ENCODE assay signal across 8 mouse cellular contexts in the genomic region with DNA sequence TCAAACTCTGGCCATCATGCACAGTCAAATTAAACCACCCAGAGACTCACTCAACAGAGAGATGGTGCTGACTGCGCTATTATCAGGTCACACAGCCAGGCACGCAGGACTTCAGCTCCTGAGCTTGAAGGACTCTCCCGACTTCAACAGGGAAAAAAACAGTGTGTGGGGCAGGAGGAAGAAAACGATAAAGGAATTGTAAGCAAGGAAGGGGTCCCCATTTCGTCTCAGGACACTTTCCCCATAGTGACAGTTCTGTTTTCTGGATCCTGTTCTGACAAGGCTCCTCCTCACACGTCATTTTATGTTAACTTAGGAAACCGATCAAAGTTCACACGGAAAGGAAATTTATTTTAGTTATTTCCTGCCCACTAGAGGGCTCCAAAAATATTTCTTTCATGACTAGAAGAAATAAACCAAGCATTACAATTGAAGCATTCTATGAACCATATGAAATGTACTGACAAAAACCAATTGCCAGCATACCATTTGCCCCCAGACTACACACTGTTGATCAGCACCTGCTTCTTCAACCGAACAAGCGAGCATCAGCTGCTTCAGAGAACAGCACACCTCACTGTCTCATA. TPM values are rescaled to one million over a fixed set of nuclear protein-coding genes. Genes with fewer than 3 reads are reported as not detected.
A peak's percentile ranks its signal among the peaks of the same experiment; 100 is the strongest.
DNase-seq lines count a peak whose midpoint lies in the region; ATAC-seq and TF ChIP-seq lines count a peak whose summit lies in the region.

No protein-coding gene starts in this region.

- no peaks in the 10 kb centered on the region for H3K36me3 ChIP-seq in forebrain, embryonic 13.5 days (ENCODE audit: poor library complexity, severe bottlenecking)
- H3K36me3 ChIP-seq in forebrain, embryonic 12.5 days (replicated peaks), result no peaks in the 10 kb centered on the region
- no peaks in the 10 kb centered on the region for H3K36me3 ChIP-seq in neural tube, embryonic 12.5 days
- no peaks in the 10 kb centered on the region for H3K36me3 ChIP-seq in kidney, embryonic 16.5 days (ENCODE audit: insufficient read depth, low read length)
- no peaks in the 10 kb centered on the region for H3K36me3 ChIP-seq in stomach, postnatal 0 days (ENCODE audit: control insufficient read depth, insufficient read depth, low read length)

- H3K9ac ChIP-seq in forebrain, embryonic 13.5 days, result 0 out of 2 replicates have a peak overlapping the region, but pooled peaks have one; percentile 26
- H3K9ac ChIP-seq in forebrain, embryonic 12.5 days, result no peak overlapping the region
- no peak overlapping the region for H3K9ac ChIP-seq in neural tube, embryonic 12.5 days
- H3K9ac ChIP-seq in kidney, embryonic 16.5 days (replicated peaks; ENCODE audit: low read length), result 0 out of 2 replicates have a peak overlapping the region, but pooled peaks have one; percentile 18
- no peak overlapping the region for H3K9ac ChIP-seq in stomach, postnatal 0 days (ENCODE audit: low read length)

- 0 out of 2 replicates have a peak overlapping the region, but pooled peaks have one; percentile 14 for H3K27ac ChIP-seq in forebrain, embryonic 13.5 days
- no peak overlapping the region for H3K27ac ChIP-seq in forebrain, embryonic 12.5 days
- H3K27ac ChIP-seq in neural tube, embryonic 12.5 days, result no peak overlapping the region
- no peak overlapping the region for H3K27ac ChIP-seq in kidney, embryonic 16.5 days (ENCODE audit: low read length)
- no peak overlapping the region; the same call in 1 of the 2 replicates for H3K27ac ChIP-seq in stomach, postnatal 0 days (replicated peaks)

- no peak for ATAC-seq in forebrain, embryonic 13.5 days
- no peak for ATAC-seq in forebrain, embryonic 12.5 days (ENCODE audit: low FRiP score)
- no peak for ATAC-seq in neural tube, embryonic 12.5 days (ENCODE audit: low FRiP score, low read depth)
- ATAC-seq in kidney, embryonic 16.5 days (ENCODE audit: low FRiP score, low TSS enrichment), result no peak
- ATAC-seq in stomach, postnatal 0 days (ENCODE audit: low FRiP score, low TSS enrichment), result no peak

- H3K9me3 ChIP-seq in forebrain, embryonic 13.5 days (replicated peaks), result no peaks in the 10 kb centered on the region
- no peaks in the 10 kb centered on the region for H3K9me3 ChIP-seq in forebrain, embryonic 12.5 days
- H3K9me3 ChIP-seq in neural tube, embryonic 12.5 days, result no peaks in the 10 kb centered on the region
- H3K9me3 ChIP-seq in kidney, embryonic 16.5 days (ENCODE audit: low read length), result no peaks in the 10 kb centered on the region
- H3K9me3 ChIP-seq in stomach, postnatal 0 days (ENCODE audit: control insufficient read depth, low read length), result no peaks in the 10 kb centered on the region

- H3K4me2 ChIP-seq in forebrain, embryonic 13.5 days, result peak overlapping the region; percentile 8; the same call in 1 of the 2 replicates
- no peak overlapping the region for H3K4me2 ChIP-seq in forebrain, embryonic 12.5 days
- peak overlapping the region; percentile 20 for H3K4me2 ChIP-seq in neural tube, embryonic 12.5 days (replicated peaks)
- H3K4me2 ChIP-seq in kidney, embryonic 16.5 days (replicated peaks; ENCODE audit: low read depth, low read length), result no peak overlapping the region
- H3K4me2 ChIP-seq in stomach, postnatal 0 days (replicated peaks; ENCODE audit: low read depth), result 0 out of 2 replicates have a peak overlapping the region, but pooled peaks have one; percentile 21

- H3K4me3 ChIP-seq in forebrain, embryonic 13.5 days, result no peak overlapping the region
- H3K4me3 ChIP-seq in forebrain, embryonic 12.5 days (replicated peaks), result no peak overlapping the region
- no peak overlapping the region for H3K4me3 ChIP-seq in neural tube, embryonic 12.5 days
- no peak overlapping the region for H3K4me3 ChIP-seq in kidney, embryonic 16.5 days (ENCODE audit: low read length)
- H3K4me3 ChIP-seq in stomach, postnatal 0 days (ENCODE audit: low read depth, low read length), result no peak overlapping the region

- no peak for DNase-seq in neural tube, embryonic 10.5 days (ENCODE audit: extremely low spot score, low spot score)
- no peak for DNase-seq in stomach, postnatal 0 days (ENCODE audit: low spot score)
- DNase-seq in adrenal gland, postnatal 10 days, result no peak
- no peak for DNase-seq in cerebellum, postnatal 14 days

- peaks cover 42% of the 10 kb centered on the region for H3K4me1 ChIP-seq in forebrain, embryonic 13.5 days
- H3K4me1 ChIP-seq in forebrain, embryonic 12.5 days, result peaks cover 39% of the 10 kb centered on the region
- peaks cover 35% of the 10 kb centered on the region for H3K4me1 ChIP-seq in neural tube, embryonic 12.5 days
- peaks cover 34% of the 10 kb centered on the region for H3K4me1 ChIP-seq in kidney, embryonic 16.5 days (ENCODE audit: insufficient read depth, low read length)
- H3K4me1 ChIP-seq in stomach, postnatal 0 days (replicated peaks; ENCODE audit: control insufficient read depth, insufficient read depth), result 0 out of 2 replicates have a peak, but pooled peaks cover 6% of the 10 kb centered on the region

- 54% methylated on average over 10 of the region's 10 CpGs for WGBS in forebrain, embryonic 13.5 days
- WGBS in forebrain, embryonic 12.5 days, result 56% methylated on average over 10 of the region's 10 CpGs
- WGBS in neural tube, embryonic 12.5 days, result 56% methylated on average over 10 of the region's 10 CpGs
- WGBS in kidney, embryonic 16.5 days, result 41% methylated on average over 10 of the region's 10 CpGs
- WGBS in stomach, postnatal 0 days, result 24% methylated on average over 10 of the region's 10 CpGs

- no peak for TF ChIP-seq EP300 in stomach, postnatal 0 days (optimal IDR thresholded peaks at IDR 0.05)

- TF ChIP-seq CTCF in stomach, postnatal 0 days (IDR thresholded peaks at IDR 0.05; ENCODE audit: low read depth), result peak; percentile 70

- H3K27me3 ChIP-seq in forebrain, embryonic 13.5 days, result no peaks in the 10 kb centered on the region
- H3K27me3 ChIP-seq in forebrain, embryonic 12.5 days, result no peaks in the 10 kb centered on the region
- no peaks in the 10 kb centered on the region for H3K27me3 ChIP-seq in neural tube, embryonic 12.5 days (replicated peaks)
- H3K27me3 ChIP-seq in kidney, embryonic 16.5 days (ENCODE audit: insufficient read depth, low read length), result no peaks in the 10 kb centered on the region
- H3K27me3 ChIP-seq in stomach, postnatal 0 days (ENCODE audit: control insufficient read depth, insufficient read depth, low read length), result no peaks in the 10 kb centered on the region

RNA-seq across cellular contexts. Expression of gene Ubl3, which starts 4.6 kb away (rescaled TPM):
- polyA plus RNA-seq in forebrain, embryonic 13.5 days (2015; fragmentation: Nextera tagmentation; extraction: Ambion mirVana), result 71.5 and 74.5 TPM in 2 replicates
- polyA plus RNA-seq in forebrain, embryonic 12.5 days (2016; fragmentation: Nextera tagmentation; extraction: Ambion mirVana), result 92.0 and 94.6 TPM in 2 replicates
- polyA plus RNA-seq in neural tube, embryonic 12.5 days (2016; fragmentation: Nextera tagmentation; extraction: Ambion mirVana), result 106 TPM in 2 replicates
- 49.2 and 76.4 TPM in 2 replicates for polyA plus RNA-seq in kidney, embryonic 16.5 days (2015; fragmentation: Nextera tagmentation; extraction: Ambion mirVana)
- polyA plus RNA-seq in stomach, postnatal 0 days (2015; fragmentation: Nextera tagmentation; extraction: Ambion mirVana), result 117 and 123 TPM in 2 replicates
- 100 to 1,000 TPM; 109 to 119 TPM for total RNA-seq in adrenal gland, postnatal 10 days (2021)

Comparison
In these comparisons a context has a peak if more than half of its experiments do, and no peak if none do; other contexts are left out.
1. H3K4me2 ChIP-seq: peak in forebrain, embryonic 13.5 days (single experiment), neural tube, embryonic 12.5 days (single experiment) and stomach, postnatal 0 days (single experiment); none in forebrain, embryonic 12.5 days (single experiment) and kidney, embryonic 16.5 days (single experiment).
2. H3K9ac ChIP-seq: peak in forebrain, embryonic 13.5 days (single experiment) and kidney, embryonic 16.5 days (single experiment); none in forebrain, embryonic 12.5 days (single experiment), neural tube, embryonic 12.5 days (single experiment) and stomach, postnatal 0 days (single experiment).